Mouse (Mus musculus) cerebellum, adult 2 months (tissue): ENCODE results near the gene Adcy2.

Source experiments
- CTCF ChIP-seq: fragments of 200-500 bp; IDR thresholded peaks from 2 replicates; pipeline ENCODE4 v1.5.1; 2011; ENCODE audit warnings: low read depth, mild to moderate bottlenecking, control low read depth, low read length, moderate library complexity, borderline replicate concordance; ENCODE audit not compliant: insufficient read depth
- POLR2A ChIP-seq: fragments of 200-500 bp; IDR thresholded peaks from 2 replicates; pipeline ENCODE4 v1.6.1; 2011; ENCODE audit warnings: low read length, control low read depth, borderline replicate concordance; ENCODE audit not compliant: insufficient read depth

GRCm38 (mm10) chr13:68985789-68986188 lies 13.6 kb downstream of the Adcy2 start:
- TF ChIP-seq POLR2A (no peak), CTCF (no peak)
